Mouse (Mus musculus) heart, adult 8-10 months (tissue): Measurements from ENCODE around the gene 1700125H20Rik. TPM values are rescaled to one million over a fixed set of nuclear protein-coding genes. Genes with fewer than 3 reads are reported as not detected.

Experiments used
- DNase-seq: peaks from one replicate; pipeline ENCODE4 v3.0.0; 2022; ENCODE audit warnings: low spot score
- total RNA-seq, 4 experiments: library from RNA; stranded (reverse); gene quantifications; 2 replicates each; pipeline ENCODE4 v1.2.4; 2022

The 1700125H20Rik gene
- total RNA-seq, 4 experiments from 2014 or later: not detected

GRCm38 (mm10) chr11:85184082-85184481, 13.9 kb downstream of the 1700125H20Rik start:
- DNase-seq: peak; percentile 24

GRCm38 (mm10) chr11:85184839-85185238, 14.6 kb downstream of the 1700125H20Rik start:
- no peak for DNase-seq

- DNase-seq: no peak
Measured at GRCm38 (mm10) chr11:85189110-85189509, 18.9 kb downstream of the 1700125H20Rik start.

DNA sequence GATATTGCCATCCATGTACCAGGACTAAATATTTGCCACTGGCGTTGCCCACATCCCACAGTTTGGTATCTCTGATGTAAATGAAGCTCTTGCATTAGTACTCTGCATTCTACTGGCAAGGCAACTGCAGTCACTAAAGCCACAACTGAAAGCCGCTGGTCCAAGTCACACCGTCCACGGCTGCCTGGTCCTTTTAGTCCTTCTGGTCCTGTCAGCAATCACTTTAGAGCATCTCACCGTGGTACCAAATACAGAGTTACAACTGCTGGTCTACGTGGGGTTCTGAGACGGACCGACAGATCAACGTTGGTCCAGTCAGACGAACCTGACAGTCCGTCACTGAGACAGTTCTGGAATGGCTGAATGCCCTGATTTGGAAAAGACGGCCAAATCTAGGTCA, 20.5 kb downstream of the 1700125H20Rik start:
- no peak for DNase-seq

- DNase-seq: no peak
Measured at GRCm38 (mm10) chr11:85194206-85194605, 24.0 kb downstream of the 1700125H20Rik start.

DNA sequence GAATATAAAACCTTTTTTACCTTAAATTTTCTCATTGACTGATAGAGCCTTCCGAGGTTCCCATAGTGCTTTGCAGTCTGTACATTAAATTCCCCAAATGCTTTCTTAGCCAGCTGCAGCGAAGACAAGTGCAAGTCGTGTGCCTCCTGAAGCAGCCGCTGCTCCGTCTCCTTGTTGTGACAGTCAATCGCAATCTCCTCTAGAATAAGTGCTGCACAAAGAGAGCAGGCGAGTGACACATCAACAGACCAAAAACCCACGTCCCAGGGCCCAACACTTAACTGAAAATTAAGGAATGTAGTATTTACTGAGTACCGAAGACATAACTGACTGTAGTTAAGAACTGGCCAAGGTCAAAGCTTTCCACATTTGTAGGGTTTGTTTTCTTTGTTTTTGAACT, 25.8 kb downstream of the 1700125H20Rik start:
- DNase-seq: no peak

DNA sequence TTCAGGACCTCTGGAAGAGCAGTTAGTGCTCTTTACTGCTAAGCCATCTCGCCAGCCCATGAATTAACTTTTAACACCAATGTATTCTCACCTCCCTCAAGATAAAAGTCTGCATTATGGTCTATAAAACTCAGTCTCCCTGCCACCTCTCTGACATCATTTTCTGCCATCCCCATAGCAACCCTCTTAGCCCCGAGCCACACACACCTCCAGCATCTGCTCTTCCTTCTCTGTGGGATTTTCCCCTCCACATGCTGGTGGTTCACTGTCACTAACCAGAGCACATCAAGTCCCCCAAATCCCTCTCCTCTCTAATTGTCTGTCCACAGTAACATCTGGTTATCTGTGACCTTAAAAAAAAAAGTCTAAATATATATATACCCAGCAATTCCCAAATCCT, 28.7 kb downstream of the 1700125H20Rik start:
- DNase-seq: no peak

GRCm38 (mm10) chr11:85206231-85206630, 36.0 kb downstream of the 1700125H20Rik start:
- no peak for DNase-seq

DNA sequence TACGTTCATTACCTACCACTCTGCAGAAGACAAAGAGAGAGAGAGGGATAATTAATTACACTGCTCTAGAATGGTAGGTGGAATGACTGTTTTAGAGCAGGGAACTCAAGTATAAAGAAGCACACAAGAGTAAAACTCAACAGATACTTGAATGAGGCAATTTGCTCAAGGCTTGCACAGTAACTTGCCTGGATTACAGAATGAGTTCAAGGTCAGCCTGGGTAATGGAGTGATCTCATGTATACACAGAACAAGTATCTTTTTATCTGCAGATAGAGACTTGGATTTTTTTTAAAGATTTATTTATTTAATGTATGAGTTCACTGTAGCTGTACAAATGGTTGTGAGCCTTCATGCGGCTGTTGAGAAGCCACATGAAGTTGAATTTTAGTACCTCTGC, 40.9 kb downstream of the 1700125H20Rik start:
- no peak for DNase-seq

DNA sequence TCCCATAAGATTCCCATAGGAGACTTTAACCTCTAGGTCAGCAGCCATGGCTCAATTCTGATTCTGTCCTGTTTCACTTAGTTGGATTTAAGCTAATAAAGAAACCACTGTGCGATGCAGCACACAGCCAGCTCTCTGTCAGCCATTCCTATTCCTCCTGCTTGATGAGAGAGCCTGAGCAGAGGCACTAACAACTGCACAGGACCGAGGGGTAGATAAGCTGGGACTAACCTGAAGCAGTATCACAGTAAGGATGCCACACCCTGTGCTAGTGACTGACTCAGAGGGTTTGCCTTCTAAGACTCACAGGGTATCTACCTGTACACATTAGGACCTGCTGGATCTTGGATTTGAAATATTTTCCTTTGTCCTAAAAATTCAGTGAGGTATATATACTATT, 43.0 kb downstream of the 1700125H20Rik start:
- no peak for DNase-seq

DNA sequence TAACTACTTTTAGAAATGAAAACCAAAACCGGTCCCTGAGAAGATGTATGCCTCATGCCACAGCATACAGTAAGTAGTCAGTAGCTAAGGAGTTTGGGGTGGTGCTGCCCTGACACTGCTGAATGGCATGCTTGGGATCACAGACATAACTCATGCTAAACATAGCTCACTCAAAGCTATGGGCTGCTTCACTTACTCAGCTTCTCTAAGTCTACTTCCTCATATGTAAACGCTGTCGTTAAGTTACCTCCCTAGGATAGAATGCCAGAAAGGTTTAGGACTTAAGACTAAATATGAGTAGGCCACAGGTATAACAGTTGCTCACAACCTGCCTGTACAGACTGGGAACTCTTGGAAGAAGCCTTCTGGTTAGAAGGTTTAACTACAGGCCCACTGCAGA, 44.5 kb downstream of the 1700125H20Rik start:
- no peak for DNase-seq

GRCm38 (mm10) chr11:85219014-85219413, 48.8 kb downstream of the 1700125H20Rik start:
- no peak for DNase-seq

DNA sequence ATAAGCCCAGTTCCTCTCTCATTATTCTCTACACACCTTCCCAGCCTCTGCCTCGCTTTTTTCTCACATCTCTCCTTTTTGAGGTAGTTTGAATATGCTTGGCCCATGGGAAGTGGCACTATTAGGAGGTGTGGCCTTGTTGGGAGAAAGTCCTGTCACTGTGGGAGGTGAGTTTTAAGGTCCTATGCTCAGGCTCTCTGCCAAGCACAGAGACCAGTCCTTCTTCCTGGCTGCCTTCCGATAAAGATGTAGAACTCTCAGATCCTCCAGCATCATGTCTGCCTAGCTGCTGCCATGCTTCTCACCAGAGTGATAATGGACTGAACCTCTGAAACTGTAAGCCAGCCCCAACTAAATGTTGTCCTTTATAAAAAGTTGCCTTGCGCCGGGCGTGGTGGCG, 52.4 kb downstream of the 1700125H20Rik start:
- no peak for DNase-seq

- DNase-seq: no peak
Measured at GRCm38 (mm10) chr11:85223248-85223647, 53.0 kb downstream of the 1700125H20Rik start.

Other genes starting within 250 kb of the 1700125H20Rik start
- gene Car4, start 212.6 kb upstream of the 1700125H20Rik start, total RNA-seq: 10 to 100 TPM; 25.1 to 33.9 (median 27.0) TPM
- gene Usp32, start 30.2 kb upstream of the 1700125H20Rik start, total RNA-seq: 10 to 100 TPM; 21.0 to 23.9 (median 22.7) TPM
- 10 to 100 TPM; 13.9 to 15.4 (median 15.3) TPM for gene Appbp2, start 64.7 kb downstream of the 1700125H20Rik start, total RNA-seq
- 1 to 10 TPM; 6.8 to 8.9 (median 8.0) TPM for gene Ppm1d, start 140.8 kb downstream of the 1700125H20Rik start, total RNA-seq
- gene Bcas3, start 182.8 kb downstream of the 1700125H20Rik start, total RNA-seq: 10 to 100 TPM; 35.3 to 44.4 (median 42.9) TPM